Mouse (Mus musculus) liver, embryonic 14.5 days (tissue): ENCODE data around the gene Ace3.

ENCODE experiments used
- CTCF ChIP-seq: IDR thresholded peaks from 2 replicates; pipeline ENCODE4 v1.5.1; 2016; ENCODE audit warnings: antibody characterized with exemption, low read depth, control low read depth
- EP300 ChIP-seq: IDR thresholded peaks from 2 replicates; pipeline ENCODE4 v1.6.1; 2016; ENCODE audit warnings: antibody characterized with exemption, low read depth

DNA sequence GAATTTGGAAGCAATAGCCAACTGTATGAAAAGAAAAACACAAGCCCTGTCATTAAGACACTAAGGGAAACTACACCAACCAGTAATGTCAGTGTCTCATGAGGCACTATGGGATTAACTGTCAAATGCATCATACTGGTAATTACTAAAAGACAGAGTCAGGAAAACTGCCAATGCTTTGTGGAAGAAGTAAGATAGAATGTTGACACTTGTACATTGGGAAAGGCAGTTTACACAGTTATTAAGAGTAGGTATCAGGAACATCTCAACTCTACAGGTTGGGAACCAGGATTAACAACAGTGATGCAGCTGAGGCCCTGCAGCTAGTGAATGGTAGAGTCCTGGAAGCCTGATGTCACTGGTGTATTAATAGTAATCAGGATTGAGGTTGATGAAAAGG lies 49.9 kb downstream of the Ace3 start:
- TF ChIP-seq CTCF = no peak
- TF ChIP-seq EP300 = no peak
